Mouse (Mus musculus): ENCODE measurements around the gene Abhd15.
"Not testable (repeated sequence)": the region's sequence is repeated elsewhere in the genome, so short reads cannot be mapped to it uniquely, and the experiment has no call there.

The Abhd15 gene

GRCm38 (mm10) chr11:77512891-77513810 is 1.8 kb upstream of the Abhd15 start:
- peak; percentile 46 for DNase-seq (ENCODE audit: extremely low read depth, low read depth)

- no peak for DNase-seq (ENCODE audit: extremely low read depth, low read depth)
These were observed 1.1 kb upstream of the Abhd15 start for GRCm38 (mm10) chr11:77513811-77514170.

GRCm38 (mm10) chr11:77514281-77514831 is 565 bp upstream of the Abhd15 start:
- no peak for DNase-seq (ENCODE audit: extremely low read depth, low read depth)

DNA sequence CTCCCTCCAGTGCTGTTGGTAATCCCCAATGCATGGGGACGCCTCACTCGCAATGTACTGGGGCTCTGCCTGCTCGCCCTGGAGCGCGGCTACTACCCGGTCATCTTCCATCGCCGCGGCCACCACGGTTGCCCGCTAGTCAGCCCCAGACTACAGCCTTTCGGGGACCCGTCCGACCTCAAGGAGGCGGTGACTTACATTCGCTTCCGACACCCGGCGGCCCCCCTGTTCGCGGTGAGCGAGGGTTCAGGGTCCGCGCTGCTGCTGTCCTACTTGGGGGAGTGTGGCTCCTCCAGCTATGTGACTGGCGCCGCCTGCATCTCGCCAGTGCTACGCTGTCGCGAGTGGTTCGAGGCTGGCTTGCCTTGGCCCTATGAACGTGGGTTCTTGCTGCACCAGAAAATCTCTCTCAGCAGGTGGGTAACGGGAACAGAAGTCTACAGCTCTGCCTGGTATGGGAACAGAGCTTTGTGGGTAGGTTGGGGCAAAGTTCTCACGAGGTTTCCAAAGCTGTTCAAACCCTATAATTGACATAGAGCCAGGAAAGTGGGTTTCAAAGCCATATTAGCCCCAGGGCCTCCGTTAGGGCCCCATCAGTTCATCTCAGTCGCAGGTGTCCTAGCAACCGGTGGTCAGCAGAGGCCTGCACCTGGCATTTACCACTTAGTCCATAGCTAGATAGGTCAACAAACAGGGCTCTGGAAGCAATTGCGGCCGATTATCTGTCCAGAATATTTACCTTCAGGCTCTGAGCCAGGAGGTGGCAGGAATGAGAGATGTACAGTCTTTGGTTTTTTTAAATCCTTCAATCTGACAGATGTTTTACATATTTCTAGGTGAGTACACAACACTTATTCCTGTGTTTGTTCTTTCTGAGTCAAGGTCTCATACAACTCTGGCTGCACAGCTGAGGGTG is 974 bp downstream of the Abhd15 start, which contains the start of gene Trp53i13:
Gene Trp53i13 (minus strand): TSS at position 344 of the 916 bp plus-strand sequence.
- no peak for DNase-seq (ENCODE audit: extremely low read depth, low read depth)

DNA sequence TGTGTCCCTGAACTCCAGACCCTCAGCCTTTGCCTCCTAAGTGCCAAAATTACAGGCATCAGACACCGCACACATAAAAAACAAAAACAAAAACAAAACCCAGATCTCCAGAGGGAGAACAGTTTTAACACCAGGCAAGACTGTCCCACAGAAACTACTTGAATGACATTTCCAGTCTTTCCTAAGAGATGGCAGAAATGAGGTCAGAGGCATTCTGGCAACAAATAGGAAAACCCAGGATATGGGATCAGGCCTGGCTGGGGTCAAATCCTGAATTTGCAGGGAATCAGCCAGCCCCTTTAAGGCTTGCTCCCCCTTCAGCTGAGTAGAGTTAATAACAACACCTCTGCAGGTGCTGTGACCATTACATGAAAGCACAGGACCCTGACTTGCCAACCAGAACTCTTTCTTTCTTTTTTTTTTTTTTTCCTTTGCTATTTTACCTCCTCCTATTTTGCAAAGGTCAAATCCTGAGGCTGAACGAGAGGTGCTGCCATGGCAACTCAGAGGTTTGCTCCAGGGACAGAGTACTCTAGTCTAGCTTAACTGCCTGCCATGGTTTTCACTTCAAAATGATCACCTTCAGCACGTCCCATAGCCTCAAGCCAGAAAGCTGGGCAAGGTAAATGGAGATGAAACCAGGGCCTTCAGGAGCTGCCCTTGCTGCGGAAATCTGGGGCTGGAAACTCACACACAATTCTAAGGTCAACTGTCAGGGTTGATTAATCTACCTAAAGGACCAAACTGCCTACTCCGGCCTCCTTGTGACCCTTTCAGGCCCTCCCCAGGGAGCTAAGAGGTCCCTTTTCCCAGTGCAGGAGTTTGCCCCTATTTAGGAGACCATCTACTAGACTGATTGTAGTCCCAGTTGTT is 1.9 kb downstream of the Abhd15 start:
- no peak for DNase-seq (ENCODE audit: extremely low read depth, low read depth)

DNA sequence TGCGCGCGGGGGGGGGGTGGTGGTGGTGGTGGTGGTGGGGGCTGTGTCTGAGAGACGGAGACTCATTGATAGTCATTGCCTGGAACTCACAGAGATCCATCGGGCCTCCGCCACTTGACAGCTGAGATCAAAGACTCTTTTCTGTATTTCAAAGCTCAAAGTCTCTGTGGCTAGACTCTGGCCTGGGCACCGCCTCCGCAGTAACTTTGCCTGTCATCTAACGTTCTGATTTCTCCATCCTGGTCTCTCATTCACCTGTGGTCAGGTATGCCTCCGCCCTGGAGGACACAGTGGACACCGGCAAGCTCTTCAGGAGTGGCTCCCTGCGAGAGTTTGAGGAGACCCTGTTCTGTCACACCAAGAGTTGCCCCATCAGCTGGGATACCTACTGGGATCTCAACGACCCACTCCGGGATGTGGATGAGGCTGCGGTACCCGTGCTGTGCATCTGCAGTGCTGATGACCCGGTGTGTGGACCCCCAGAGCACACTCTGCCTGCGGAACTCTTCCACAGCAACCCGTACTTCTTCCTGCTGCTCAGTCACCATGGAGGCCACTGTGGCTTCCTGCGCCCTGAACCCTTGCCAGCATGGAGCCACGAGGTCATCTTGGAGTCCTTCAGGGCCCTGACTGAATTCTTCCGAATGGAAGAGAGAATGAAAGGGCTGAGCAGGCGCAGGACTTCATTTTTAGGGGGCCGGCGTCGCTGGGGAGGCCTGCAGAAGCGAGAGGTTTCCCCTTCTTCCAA is 3.3 kb downstream of the Abhd15 start:
- no peak for DNase-seq (ENCODE audit: extremely low read depth, low read depth)

DNA sequence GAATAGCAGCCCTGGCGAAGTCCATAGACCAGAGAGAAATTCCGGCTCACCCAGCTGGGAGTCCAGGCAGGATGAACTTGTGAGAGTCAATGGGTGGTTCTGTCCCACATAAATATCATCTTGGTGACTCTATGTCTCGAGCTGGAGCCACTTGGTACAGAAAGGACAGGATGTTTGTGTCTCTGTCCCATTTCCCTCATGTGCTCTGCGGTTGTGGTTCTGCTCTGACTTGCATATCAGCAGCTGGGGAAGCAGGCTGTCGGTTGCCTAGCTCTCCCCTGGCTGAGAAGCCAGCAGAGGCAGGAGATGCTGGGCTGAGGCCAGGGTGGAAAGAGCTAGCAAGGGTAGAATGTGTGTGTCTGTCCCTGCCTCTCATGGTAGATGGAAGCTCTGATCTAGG is 4.1 kb downstream of the Abhd15 start, which contains the start of gene Gm10392:
Gene Gm10392 (minus strand): TSS at position 156 of the 400 bp plus-strand sequence.
- DNase-seq (ENCODE audit: extremely low read depth, low read depth), result peak; percentile 47

GRCm38 (mm10) chr11:77520601-77521529 is 5.9 kb downstream of the Abhd15 start:
- peak; percentile 67 for DNase-seq (ENCODE audit: extremely low read depth, low read depth)

GRCm38 (mm10) chr11:77525804-77526486 is 11.0 kb downstream of the Abhd15 start:
- DNase-seq (ENCODE audit: extremely low read depth, low read depth), result no peak

- DNase-seq (ENCODE audit: extremely low read depth, low read depth), result not testable (repeated sequence)
These were observed 13.5 kb downstream of the Abhd15 start for GRCm38 (mm10) chr11:77528420-77528819.

DNA sequence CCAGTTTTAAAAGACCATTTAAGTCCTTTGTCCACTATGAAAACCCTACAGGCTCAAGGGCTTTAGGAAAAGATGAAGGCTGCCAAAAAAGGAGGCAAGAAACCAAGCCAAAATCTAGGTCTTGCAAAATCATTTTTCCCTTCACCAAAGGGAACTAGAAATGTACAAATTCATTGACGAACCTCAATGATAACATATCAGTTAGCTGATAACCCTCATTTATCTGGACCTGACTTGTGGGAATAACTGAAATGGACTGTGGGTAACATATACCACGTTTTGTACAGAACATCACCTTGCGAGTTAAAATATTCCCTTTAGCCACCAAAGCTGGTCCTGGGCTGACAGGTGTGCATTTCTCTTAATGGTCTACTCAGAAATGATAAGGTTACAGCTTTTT is 14.7 kb downstream of the Abhd15 start:
- no peak for DNase-seq (ENCODE audit: extremely low read depth, low read depth)

GRCm38 (mm10) chr11:77530862-77531261 is 15.9 kb downstream of the Abhd15 start:
- DNase-seq (ENCODE audit: extremely low read depth, low read depth), result no peak

DNA sequence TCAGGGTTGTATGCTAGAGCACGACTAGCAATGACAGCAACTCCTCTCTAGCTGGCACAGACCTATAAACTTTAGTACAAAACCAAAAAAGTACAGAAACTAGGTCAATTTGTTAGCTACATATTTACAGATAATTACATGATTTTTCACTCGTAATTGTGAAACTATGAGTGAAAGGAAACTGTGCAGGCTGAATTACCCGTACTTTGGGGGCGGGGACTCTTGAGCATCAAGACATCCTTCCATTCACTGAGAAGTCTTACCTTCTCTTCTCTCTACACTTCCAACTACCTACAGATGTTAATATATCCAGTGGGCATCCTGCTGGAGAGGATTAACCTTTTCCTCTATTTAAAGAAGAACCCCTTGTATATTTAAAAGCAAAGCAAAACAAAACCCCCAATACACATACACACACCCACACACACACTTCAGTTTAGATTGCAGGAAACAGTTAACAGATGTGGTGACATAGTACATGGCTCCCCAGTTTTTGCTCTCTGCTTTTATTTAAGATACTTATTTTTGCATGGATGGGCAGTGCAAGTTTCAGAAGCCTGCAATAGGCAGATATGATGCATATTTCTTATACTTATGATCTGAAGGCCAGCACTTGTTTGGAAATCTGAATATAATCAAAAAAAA is 17.4 kb downstream of the Abhd15 start:
- no peak for DNase-seq (ENCODE audit: extremely low read depth, low read depth)

DNA sequence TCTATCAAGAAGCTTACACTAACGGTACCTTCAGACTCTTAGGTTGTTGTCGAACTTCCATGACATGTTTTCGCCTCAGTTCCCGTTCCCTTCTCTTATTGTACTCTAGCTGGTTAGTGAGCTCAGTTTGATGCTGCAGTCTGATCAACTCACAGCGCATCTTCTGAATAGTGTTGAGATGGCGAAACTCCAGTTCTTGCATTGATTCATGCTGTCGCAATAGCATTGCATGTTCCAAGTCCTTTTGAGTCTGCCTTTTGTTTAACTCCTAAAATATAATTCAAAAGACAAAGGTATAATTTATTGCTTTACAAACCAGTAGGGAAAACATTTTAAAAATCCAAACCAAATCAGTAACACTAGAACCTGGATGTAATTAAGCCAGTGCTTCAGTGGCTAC is 30.3 kb downstream of the Abhd15 start:
- DNase-seq (ENCODE audit: extremely low read depth, low read depth), result no peak

- no peak for DNase-seq (ENCODE audit: extremely low read depth, low read depth)
These were observed 70.3 kb downstream of the Abhd15 start for GRCm38 (mm10) chr11:77585201-77585600.

Data from MEL-GATA-1-ER (cell line).